Mouse (Mus musculus): Measurements from ENCODE around the gene Eml6.

- TF ChIP-seq CTCF (IDR thresholded peaks at IDR 0.05; ENCODE audit: low read depth, low read length) (no peak), GATA1 (IDR thresholded peaks at IDR 0.05; ENCODE audit: borderline replicate concordance, low read length) (no peak), TAL1 (conservative IDR thresholded peaks at IDR 0.05; ENCODE audit: low read depth, low read length) (no peak)
Measured at GRCm38 (mm10) chr11:29870174-29870573, 155.7 kb downstream of the Eml6 start.

All from G1E (cell line).